Mouse (Mus musculus) ES-Bruce4 (cell line): ENCODE measurements at regions not wholly inside any gene's neighbourhood (a gene's known extent, or its start where the extent isn't known, plus 50 kb on each side); places are given as distances from the start of the nearest gene placed in this dataset.

Source experiments
- CTCF ChIP-seq: IDR thresholded peaks from one replicate; pipeline ENCODE4 v1.8.1; 2011; ENCODE audit warnings: low read depth, low read length
- EP300 ChIP-seq: IDR thresholded peaks from 2 replicates; pipeline ENCODE4 v1.6.1; 2011; ENCODE audit warnings: low read depth, low read length; ENCODE audit not compliant: insufficient read depth
- POLR2A ChIP-seq: IDR thresholded peaks from one replicate; pipeline ENCODE4 v1.8.1; 2011; ENCODE audit warnings: low read length; ENCODE audit not compliant: insufficient read depth

DNA sequence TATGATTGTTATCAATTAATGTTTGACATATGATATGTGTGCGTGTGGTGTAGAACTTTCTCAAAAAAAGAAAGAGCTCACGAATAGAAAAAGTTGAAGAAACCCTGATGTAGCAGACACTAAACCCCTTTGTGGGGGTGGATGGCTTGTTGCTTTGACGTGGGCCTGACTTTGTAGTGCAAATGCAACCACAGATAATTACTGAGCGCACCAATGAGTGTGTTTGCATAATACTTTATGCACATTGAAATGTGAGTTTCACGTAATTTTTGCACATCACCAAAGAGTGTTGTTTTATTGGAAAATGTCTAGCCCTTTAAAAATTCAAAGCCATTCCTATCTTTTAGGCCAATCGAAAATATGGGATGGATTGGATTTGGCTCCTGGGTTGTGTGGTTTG, 51.7 kb upstream of the Mdm1 start:
- no peak for TF ChIP-seq CTCF
- no peak for TF ChIP-seq EP300
- no peak for TF ChIP-seq POLR2A
